Mouse (Mus musculus) stomach, embryonic 15.5 days (tissue): ENCODE measurements around the gene Gpr135. TPM values are rescaled to one million over a fixed set of nuclear protein-coding genes. Genes with fewer than 3 reads are reported as not detected.
"Not testable (repeated sequence)": the region's sequence is repeated elsewhere in the genome, so short reads cannot be mapped to it uniquely, and the experiment has no call there.

Source experiments
- ATAC-seq: fragments of 200-750 bp; cut with Nextera tagmentation; 2 replicates; pipeline ENCODE4 v1.8.0; 2017; ENCODE audit warnings: low read depth, moderate number of reproducible peaks, moderate TSS enrichment; ENCODE audit not compliant: insufficient read depth, low FRiP score
- H3K27ac ChIP-seq: fragments of 300-500 bp; sonication (generic); 2 replicates; pipeline ENCODE4 v1.5.1; 2015; ENCODE audit warnings: mild to moderate bottlenecking, inconsistent platforms
- H3K27me3 ChIP-seq: fragments of 300-500 bp; sonication (generic); replicated peaks from 2 replicates; pipeline ENCODE4 v1.6.1; 2015; ENCODE audit warnings: inconsistent platforms
- H3K36me3 ChIP-seq: fragments of 300-500 bp; sonication (generic); 2 replicates; pipeline ENCODE4 v1.6.1; 2015; ENCODE audit warnings: inconsistent platforms
- H3K4me1 ChIP-seq: fragments of 300-500 bp; sonication (generic); 2 replicates; pipeline ENCODE4 v1.6.1; 2015; ENCODE audit warnings: inconsistent platforms
- H3K4me2 ChIP-seq: fragments of 300-500 bp; sonication (generic); 2 replicates; pipeline ENCODE4 v1.6.1; 2015; ENCODE audit warnings: mild to moderate bottlenecking, inconsistent platforms
- H3K4me3 ChIP-seq: fragments of 300-500 bp; sonication (generic); replicated peaks from 2 replicates; pipeline ENCODE4 v1.5.1; 2015; ENCODE audit warnings: inconsistent platforms
- H3K9ac ChIP-seq: fragments of 300-500 bp; sonication (generic); 2 replicates; pipeline ENCODE4 v1.6.1; 2015; ENCODE audit warnings: inconsistent platforms
- H3K9me3 ChIP-seq: fragments of 300-500 bp; sonication (generic); 2 replicates; pipeline ENCODE4 v1.6.1; 2016; ENCODE audit warnings: inconsistent platforms
- WGBS: fragments of 180-500 bp; shearing (Covaris S2); methylation state at CpG from one replicate; pipeline ENCODE4 v1.1.7; 2015; 5-methylcytosine and 5-hydroxymethylcytosine counted together
- polyA plus RNA-seq: library from polyadenylated mRNA; unstranded; fragments of >200 nt; fragmentation: Nextera tagmentation; extraction: Ambion mirVana; gene quantifications from 2 replicates; pipeline ENCODE4 v1.2.1, GENCODE M21; 2015

Gpr135 gene
- polyA plus RNA-seq, 1 experiment from 2014 or later = 0.54 TPM

GRCm38 (mm10) chr12:72050156-72050555 lies 20.8 kb downstream of the Gpr135 start:
- H3K4me1 ChIP-seq, H3K27ac ChIP-seq, H3K9ac ChIP-seq, H3K36me3 ChIP-seq, H3K4me3 ChIP-seq, H3K9me3 ChIP-seq, ATAC-seq, H3K27me3 ChIP-seq, H3K4me2 ChIP-seq: not testable (repeated sequence)
- 88% methylated on average over 5 of the region's 5 CpGs for WGBS

GRCm38 (mm10) chr12:72047513-72047912 lies 23.4 kb downstream of the Gpr135 start:
- Histone ChIP-seq H3K4me3 (no peak overlapping the region), H3K27me3 (no peaks in the 10 kb centered on the region), H3K4me2 (no peak overlapping the region), H3K36me3 (no peaks in the 10 kb centered on the region), H3K4me1 (no peaks in the 10 kb centered on the region), H3K9ac (no peak overlapping the region), H3K9me3 (no peaks in the 10 kb centered on the region), H3K27ac (no peak overlapping the region)
- ATAC-seq = no peak
- WGBS = 2% methylated on average over 2 of the region's 2 CpGs

GRCm38 (mm10) chr12:72041238-72041637 lies 29.7 kb downstream of the Gpr135 start:
- Histone ChIP-seq H3K9ac (no peak overlapping the region), H3K27ac (no peak overlapping the region), H3K36me3 (no peaks in the 10 kb centered on the region), H3K4me1 (no peaks in the 10 kb centered on the region), H3K9me3 (no peaks in the 10 kb centered on the region), H3K4me3 (no peak overlapping the region), H3K27me3 (no peaks in the 10 kb centered on the region), H3K4me2 (no peak overlapping the region)
- no peak for ATAC-seq
- 93% methylated on average over 3 of the region's 3 CpGs for WGBS

- Histone ChIP-seq H3K4me1 (no peaks in the 10 kb centered on the region), H3K9me3 (no peaks in the 10 kb centered on the region), H3K9ac (no peak overlapping the region), H3K4me3 (no peak overlapping the region), H3K27ac (no peak overlapping the region), H3K36me3 (no peaks in the 10 kb centered on the region), H3K4me2 (no peak overlapping the region), H3K27me3 (no peaks in the 10 kb centered on the region)
- no peak for ATAC-seq
- WGBS = 52% methylated on average over 8 of the region's 8 CpGs
These were observed 31.4 kb downstream of the Gpr135 start for GRCm38 (mm10) chr12:72039501-72039900.

GRCm38 (mm10) chr12:72038866-72039265 lies 32.1 kb downstream of the Gpr135 start:
- no peaks in the 10 kb centered on the region for H3K36me3 ChIP-seq
- H3K4me2 ChIP-seq = no peak overlapping the region
- no peaks in the 10 kb centered on the region for H3K27me3 ChIP-seq
- H3K4me3 ChIP-seq = no peak overlapping the region
- H3K4me1 ChIP-seq = no peaks in the 10 kb centered on the region
- no peak overlapping the region for H3K9ac ChIP-seq
- ATAC-seq = no peak
- 58% methylated on average over 2 of the region's 2 CpGs for WGBS
- H3K27ac ChIP-seq = no peak overlapping the region
- no peaks in the 10 kb centered on the region for H3K9me3 ChIP-seq

- no peak for ATAC-seq
- WGBS = 75% methylated on average over 6 of the region's 6 CpGs
These were observed 33.9 kb downstream of the Gpr135 start for GRCm38 (mm10) chr12:72037049-72037448.

GRCm38 (mm10) chr12:72036097-72036661 lies 34.7 kb downstream of the Gpr135 start:
- no peaks in the 10 kb centered on the region for H3K4me1 ChIP-seq
- peak; percentile 39; the same call in 1 of the 2 replicates for ATAC-seq
- no peak overlapping the region for H3K4me3 ChIP-seq
- no peak overlapping the region for H3K9ac ChIP-seq
- 52% methylated on average over 9 of the region's 9 CpGs for WGBS
- no peaks in the 10 kb centered on the region for H3K36me3 ChIP-seq
- H3K4me2 ChIP-seq = no peak overlapping the region
- no peaks in the 10 kb centered on the region for H3K27me3 ChIP-seq
- no peaks in the 10 kb centered on the region for H3K9me3 ChIP-seq
- no peak overlapping the region; the same call in 1 of the 2 replicates for H3K27ac ChIP-seq

More at GRCm38 (mm10) chr12:72037049-72037448, 33.9 kb downstream of the Gpr135 start:
- no peaks in the 10 kb centered on the region for H3K4me1 ChIP-seq
- H3K9ac ChIP-seq = no peak overlapping the region
- no peaks in the 10 kb centered on the region for H3K36me3 ChIP-seq
- no peak overlapping the region for H3K27ac ChIP-seq
- H3K4me3 ChIP-seq = no peak overlapping the region
- no peaks in the 10 kb centered on the region for H3K27me3 ChIP-seq
- H3K9me3 ChIP-seq = no peaks in the 10 kb centered on the region
- H3K4me2 ChIP-seq = no peak overlapping the region

- no peak overlapping the region for H3K9ac ChIP-seq
- 80% methylated on average over 6 of the region's 6 CpGs for WGBS
- no peaks in the 10 kb centered on the region for H3K36me3 ChIP-seq
- no peaks in the 10 kb centered on the region for H3K9me3 ChIP-seq
- no peaks in the 10 kb centered on the region for H3K27me3 ChIP-seq
- no peaks in the 10 kb centered on the region for H3K4me1 ChIP-seq
- no peak overlapping the region for H3K4me2 ChIP-seq
- H3K4me3 ChIP-seq = no peak overlapping the region
- no peak for ATAC-seq
- H3K27ac ChIP-seq = no peak overlapping the region
These were observed 39.1 kb downstream of the Gpr135 start for GRCm38 (mm10) chr12:72031794-72032193.

GRCm38 (mm10) chr12:72031171-72031570 lies 39.8 kb downstream of the Gpr135 start:
- ATAC-seq = no peak
- no peaks in the 10 kb centered on the region for H3K9me3 ChIP-seq
- H3K4me2 ChIP-seq = no peak overlapping the region
- H3K4me3 ChIP-seq = no peak overlapping the region
- no peak overlapping the region for H3K27ac ChIP-seq
- no peaks in the 10 kb centered on the region for H3K36me3 ChIP-seq
- WGBS = 82% methylated on average over 5 of the region's 5 CpGs
- H3K27me3 ChIP-seq = no peaks in the 10 kb centered on the region
- no peaks in the 10 kb centered on the region for H3K4me1 ChIP-seq
- H3K9ac ChIP-seq = no peak overlapping the region

GRCm38 (mm10) chr12:72025275-72025795 lies 45.6 kb downstream of the Gpr135 start:
- Histone ChIP-seq H3K9me3 (no peaks in the 10 kb centered on the region), H3K9ac (no peak overlapping the region), H3K4me3 (no peak overlapping the region), H3K4me1 (no peaks in the 10 kb centered on the region), H3K4me2 (no peak overlapping the region), H3K36me3 (no peaks in the 10 kb centered on the region), H3K27ac (no peak overlapping the region), H3K27me3 (no peaks in the 10 kb centered on the region)
- WGBS = 44% methylated on average over 6 of the region's 6 CpGs
- no peak for ATAC-seq

- ATAC-seq = no peak
- H3K9ac ChIP-seq = no peak overlapping the region
- H3K27ac ChIP-seq = no peak overlapping the region
- H3K27me3 ChIP-seq = no peaks in the 10 kb centered on the region
- H3K9me3 ChIP-seq = no peaks in the 10 kb centered on the region
- 96% methylated on average over 5 of the region's 5 CpGs for WGBS
- H3K4me3 ChIP-seq = no peak overlapping the region
- no peaks in the 10 kb centered on the region for H3K36me3 ChIP-seq
- no peak overlapping the region for H3K4me2 ChIP-seq
- H3K4me1 ChIP-seq = no peaks in the 10 kb centered on the region
These were observed 47.4 kb downstream of the Gpr135 start for GRCm38 (mm10) chr12:72023572-72023971.

- H3K9ac ChIP-seq = no peak overlapping the region
- no peak overlapping the region for H3K4me2 ChIP-seq
- no peaks in the 10 kb centered on the region for H3K36me3 ChIP-seq
- no peak for ATAC-seq
- no peaks in the 10 kb centered on the region for H3K27me3 ChIP-seq
- H3K4me1 ChIP-seq = no peaks in the 10 kb centered on the region
- WGBS = 76% methylated on average over 3 of the region's 3 CpGs
- no peaks in the 10 kb centered on the region for H3K9me3 ChIP-seq
- H3K27ac ChIP-seq = no peak overlapping the region
- H3K4me3 ChIP-seq = no peak overlapping the region
These were observed 48.1 kb downstream of the Gpr135 start for GRCm38 (mm10) chr12:72022790-72023189.

- Histone ChIP-seq H3K36me3 (no peaks in the 10 kb centered on the region), H3K4me2 (no peak overlapping the region), H3K4me1 (no peaks in the 10 kb centered on the region), H3K9me3 (no peaks in the 10 kb centered on the region), H3K27ac (no peak overlapping the region), H3K27me3 (no peaks in the 10 kb centered on the region), H3K4me3 (no peak overlapping the region), H3K9ac (no peak overlapping the region)
- no peak for ATAC-seq
- WGBS = 35% methylated on average over 5 of the region's 5 CpGs
These were observed 49.4 kb downstream of the Gpr135 start for GRCm38 (mm10) chr12:72021543-72021942.
